Mouse (Mus musculus): Measurements from ENCODE around the gene Gatad2a. TPM values are rescaled to one million over a fixed set of nuclear protein-coding genes. Genes with fewer than 3 reads are reported as not detected.
"Not testable (repeated sequence)": the region's sequence is repeated elsewhere in the genome, so short reads cannot be mapped to it uniquely, and the experiment has no call there.

The Gatad2a gene
- polyA plus RNA-seq, 1 experiment from 2014 or later: 46.9 TPM

GRCm38 (mm10) chr8:69950300-69950699, 45.9 kb downstream of the Gatad2a start:
- Histone ChIP-seq H3K27me3 (ENCODE audit: insufficient read depth, poor library complexity, severe bottlenecking) (no peaks in the 10 kb centered on the region), H3K4me3 (no peak overlapping the region), H3K9me3 (no peaks in the 10 kb centered on the region), H3K4me1 (replicated peaks) (peaks cover 6% of the 10 kb centered on the region), H3K27ac (no peak overlapping the region), H3K36me3 (peaks cover 56% of the 10 kb centered on the region)
- 96% methylated on average over 2 of the region's 2 CpGs for WGBS
- no peak for DNase-seq (ENCODE audit: low spot score)

GRCm38 (mm10) chr8:69942495-69942894, 53.7 kb downstream of the Gatad2a start:
- peaks cover 42% of the 10 kb centered on the region for H3K36me3 ChIP-seq
- H3K4me1 ChIP-seq (replicated peaks): peaks cover 22% of the 10 kb centered on the region
- DNase-seq (ENCODE audit: low spot score); H3K27me3 ChIP-seq (ENCODE audit: insufficient read depth, poor library complexity, severe bottlenecking); H3K27ac ChIP-seq; H3K4me3 ChIP-seq; H3K9me3 ChIP-seq: not testable (repeated sequence)
- 89% methylated on average over 3 of the region's 3 CpGs for WGBS

- Histone ChIP-seq H3K9me3 (no peaks in the 10 kb centered on the region), H3K4me3 (no peak overlapping the region), H3K4me1 (replicated peaks) (peaks cover 37% of the 10 kb centered on the region), H3K27ac (no peak overlapping the region), H3K36me3 (peaks cover 30% of the 10 kb centered on the region), H3K27me3 (ENCODE audit: insufficient read depth, poor library complexity, severe bottlenecking) (no peaks in the 10 kb centered on the region)
- no peak for DNase-seq (ENCODE audit: low spot score)
- 92% methylated on average over 2 of the region's 2 CpGs for WGBS
Measured at GRCm38 (mm10) chr8:69940386-69940785, 55.8 kb downstream of the Gatad2a start.

GRCm38 (mm10) chr8:69939633-69940032, 56.6 kb downstream of the Gatad2a start:
- 60% methylated on average over 3 of the region's 3 CpGs for WGBS
- H3K4me3 ChIP-seq: no peak overlapping the region
- H3K4me1 ChIP-seq (replicated peaks): peaks cover 37% of the 10 kb centered on the region
- peak; percentile 46 for DNase-seq (ENCODE audit: low spot score)
- no peak overlapping the region for H3K27ac ChIP-seq
- no peaks in the 10 kb centered on the region for H3K27me3 ChIP-seq (ENCODE audit: insufficient read depth, poor library complexity, severe bottlenecking)
- no peaks in the 10 kb centered on the region for H3K9me3 ChIP-seq
- peaks cover 36% of the 10 kb centered on the region for H3K36me3 ChIP-seq

- DNase-seq (ENCODE audit: low spot score): no peak
- 91% methylated on average over 6 of the region's 6 CpGs for WGBS
- Histone ChIP-seq H3K27ac (no peak overlapping the region), H3K4me1 (replicated peaks) (peaks cover 37% of the 10 kb centered on the region), H3K4me3 (no peak overlapping the region), H3K9me3 (no peaks in the 10 kb centered on the region), H3K27me3 (ENCODE audit: insufficient read depth, poor library complexity, severe bottlenecking) (no peaks in the 10 kb centered on the region), H3K36me3 (peaks cover 45% of the 10 kb centered on the region)
Measured at GRCm38 (mm10) chr8:69938245-69938982, 57.8 kb downstream of the Gatad2a start.

- WGBS: 90% methylated on average over 3 of the region's 3 CpGs
- H3K9me3 ChIP-seq: no peaks in the 10 kb centered on the region
- no peak overlapping the region for H3K4me3 ChIP-seq
- H3K27ac ChIP-seq: peak overlapping the region; percentile 65
- no peak for DNase-seq (ENCODE audit: low spot score)
- H3K27me3 ChIP-seq (ENCODE audit: insufficient read depth, poor library complexity, severe bottlenecking): no peaks in the 10 kb centered on the region
- H3K36me3 ChIP-seq: peaks cover 54% of the 10 kb centered on the region
- H3K4me1 ChIP-seq (replicated peaks): peaks cover 37% of the 10 kb centered on the region
Measured at GRCm38 (mm10) chr8:69937466-69937865, 58.7 kb downstream of the Gatad2a start.

GRCm38 (mm10) chr8:69936050-69936794, 60.0 kb downstream of the Gatad2a start:
- peaks cover 37% of the 10 kb centered on the region for H3K4me1 ChIP-seq (replicated peaks)
- DNase-seq (ENCODE audit: low spot score): peak; percentile 39
- no peaks in the 10 kb centered on the region for H3K9me3 ChIP-seq
- H3K36me3 ChIP-seq: peaks cover 62% of the 10 kb centered on the region
- no peaks in the 10 kb centered on the region for H3K27me3 ChIP-seq (ENCODE audit: insufficient read depth, poor library complexity, severe bottlenecking)
- 73% methylated on average over 7 of the region's 7 CpGs for WGBS
- no peak overlapping the region for H3K4me3 ChIP-seq
- H3K27ac ChIP-seq: peak overlapping the region; percentile 65

GRCm38 (mm10) chr8:69935431-69935830, 60.8 kb downstream of the Gatad2a start:
- Histone ChIP-seq H3K36me3 (peaks cover 68% of the 10 kb centered on the region), H3K9me3 (no peaks in the 10 kb centered on the region), H3K27ac (peak overlapping the region; percentile 4; the same call in 1 of the 2 replicates), H3K4me1 (replicated peaks) (peaks cover 36% of the 10 kb centered on the region), H3K4me3 (no peak overlapping the region), H3K27me3 (ENCODE audit: insufficient read depth, poor library complexity, severe bottlenecking) (no peaks in the 10 kb centered on the region)
- DNase-seq (ENCODE audit: low spot score): no peak
- WGBS: 92% methylated on average over 3 of the region's 3 CpGs

- 92% methylated on average over 5 of the region's 5 CpGs for WGBS
- DNase-seq (ENCODE audit: low spot score): no peak
- Histone ChIP-seq H3K27ac (no peak overlapping the region), H3K4me1 (replicated peaks) (peaks cover 27% of the 10 kb centered on the region), H3K27me3 (ENCODE audit: insufficient read depth, poor library complexity, severe bottlenecking) (no peaks in the 10 kb centered on the region), H3K9me3 (no peaks in the 10 kb centered on the region), H3K4me3 (no peak overlapping the region), H3K36me3 (peaks cover 68% of the 10 kb centered on the region)
Measured at GRCm38 (mm10) chr8:69934582-69934981, 61.6 kb downstream of the Gatad2a start.

GRCm38 (mm10) chr8:69933811-69934210, 62.4 kb downstream of the Gatad2a start:
- Histone ChIP-seq H3K27me3 (ENCODE audit: insufficient read depth, poor library complexity, severe bottlenecking) (no peaks in the 10 kb centered on the region), H3K4me3 (no peak overlapping the region), H3K4me1 (replicated peaks) (peaks cover 22% of the 10 kb centered on the region), H3K36me3 (peaks cover 69% of the 10 kb centered on the region), H3K27ac (no peak overlapping the region), H3K9me3 (no peaks in the 10 kb centered on the region)
- no peak for DNase-seq (ENCODE audit: low spot score)
- WGBS: 86% methylated on average over 2 of the region's 2 CpGs

GRCm38 (mm10) chr8:69926901-69927300, 69.3 kb downstream of the Gatad2a start:
- H3K4me1 ChIP-seq (replicated peaks): peaks cover 2% of the 10 kb centered on the region; the same call in 1 of the 2 replicates
- H3K27me3 ChIP-seq (ENCODE audit: insufficient read depth, poor library complexity, severe bottlenecking): no peaks in the 10 kb centered on the region
- no peaks in the 10 kb centered on the region for H3K9me3 ChIP-seq
- no peak for DNase-seq (ENCODE audit: low spot score)
- H3K36me3 ChIP-seq: peaks cover 62% of the 10 kb centered on the region
- no peak overlapping the region for H3K27ac ChIP-seq
- no peak overlapping the region for H3K4me3 ChIP-seq

- Histone ChIP-seq H3K27me3 (ENCODE audit: insufficient read depth, poor library complexity, severe bottlenecking) (no peaks in the 10 kb centered on the region), H3K9me3 (no peaks in the 10 kb centered on the region), H3K27ac (no peak overlapping the region), H3K36me3 (peaks cover 52% of the 10 kb centered on the region), H3K4me3 (no peak overlapping the region), H3K4me1 (replicated peaks) (peaks cover 23% of the 10 kb centered on the region)
- WGBS: 81% methylated on average over 1 of the region's 1 CpGs
- DNase-seq (ENCODE audit: low spot score): no peak
Measured at GRCm38 (mm10) chr8:69923986-69924385, 72.2 kb downstream of the Gatad2a start.

- Histone ChIP-seq H3K27me3 (ENCODE audit: insufficient read depth, poor library complexity, severe bottlenecking) (no peaks in the 10 kb centered on the region), H3K9me3 (no peaks in the 10 kb centered on the region), H3K4me1 (replicated peaks) (peaks cover 26% of the 10 kb centered on the region), H3K27ac (peak overlapping the region; percentile 84), H3K36me3 (peaks cover 49% of the 10 kb centered on the region), H3K4me3 (no peak overlapping the region)
- 93% methylated on average over 2 of the region's 2 CpGs for WGBS
- DNase-seq (ENCODE audit: low spot score): no peak
Measured at GRCm38 (mm10) chr8:69921141-69921540, 75.0 kb downstream of the Gatad2a start.

All from hindbrain, embryonic 10.5 days (tissue).